13 mouse cellular contexts compared by ENCODE assay signal in genomic region chr6:48411193-48412092, GRCm38 (mm10). TPM values are rescaled to one million over a fixed set of nuclear protein-coding genes. Genes with fewer than 3 reads are reported as not detected.
DNase-seq lines count a peak whose midpoint lies in the region; ATAC-seq and TF ChIP-seq lines count a peak whose summit lies in the region.
"Had no signal": no experiment of that assay in that cellular context is flagged by ENCODE, and none has a peak within 500 bp of the region (broad histone marks: within the 10 kb centered on the region; RNA-seq: fewer than 3 reads in every experiment).

No protein-coding gene starts in this region.

- H3K79me2 ChIP-seq in liver, adult 2 months (ENCODE audit: control insufficient read depth, insufficient read depth, low read length), result no peaks in the 10 kb centered on the region

- H3K9me3 ChIP-seq in heart, embryonic 15.5 days (replicated peaks), result no peaks in the 10 kb centered on the region
- no peaks in the 10 kb centered on the region for H3K9me3 ChIP-seq in liver, postnatal 0 days (ENCODE audit: low read length)
- no peaks in the 10 kb centered on the region for H3K9me3 ChIP-seq in neural tube, embryonic 15.5 days (replicated peaks)
- H3K9me3 ChIP-seq: embryonic facial prominence, embryonic 12.5 days had no signal

- H3K4me3 ChIP-seq in liver, adult 2 months (ENCODE audit: insufficient read depth, low read depth, low read length), result no peak overlapping the region
- H3K4me3 ChIP-seq in heart, embryonic 15.5 days, result no peak overlapping the region
- H3K4me3 ChIP-seq in liver, postnatal 0 days (ENCODE audit: low read depth, low read length), result no peak overlapping the region
- H3K4me3 ChIP-seq in neural tube, embryonic 15.5 days (replicated peaks), result no peak overlapping the region
- H3K4me3 ChIP-seq: embryonic facial prominence, embryonic 12.5 days had no signal

- H3K4me1 ChIP-seq in liver, adult 2 months (ENCODE audit: control insufficient read depth, insufficient read depth, low read length), result peaks cover 7% of the 10 kb centered on the region
- H3K4me1 ChIP-seq in heart, embryonic 15.5 days (replicated peaks), result peaks cover 6% of the 10 kb centered on the region; the same call in 1 of the 2 replicates
- H3K4me1 ChIP-seq in liver, postnatal 0 days (ENCODE audit: insufficient read depth), result no peaks in the 10 kb centered on the region
- H3K4me1 ChIP-seq in neural tube, embryonic 15.5 days, result no peaks in the 10 kb centered on the region
- H3K4me1 ChIP-seq: embryonic facial prominence, embryonic 12.5 days had no signal

- H3K27ac ChIP-seq in liver, adult 2 months (replicated peaks; ENCODE audit: insufficient read depth, low read depth, low read length), result no peak overlapping the region
- peak overlapping the region; percentile 48 for H3K27ac ChIP-seq in heart, embryonic 15.5 days
- no peak overlapping the region for H3K27ac ChIP-seq in liver, postnatal 0 days (ENCODE audit: low read depth)
- H3K27ac ChIP-seq in neural tube, embryonic 15.5 days (replicated peaks), result no peak overlapping the region
- H3K27ac ChIP-seq: embryonic facial prominence, embryonic 12.5 days had no signal

- 60% methylated on average over 6 of the region's 6 CpGs for WGBS in liver, adult 2 months
- WGBS in heart, embryonic 15.5 days, result 69% methylated on average over 6 of the region's 6 CpGs
- whole genome bisulfite sequencing in liver, postnatal 0 days (ENCODE audit: insufficient replicate concordance), result 81% methylated on average over 6 of the region's 6 CpGs
- 88% methylated on average over 6 of the region's 6 CpGs for WGBS in neural tube, embryonic 15.5 days

- H3K9ac ChIP-seq in liver, adult 2 months (ENCODE audit: low read depth, low read length), result no peak overlapping the region
- H3K9ac ChIP-seq in heart, embryonic 15.5 days, result no peak overlapping the region
- no peak overlapping the region for H3K9ac ChIP-seq in liver, postnatal 0 days (replicated peaks)
- no peak overlapping the region for H3K9ac ChIP-seq in neural tube, embryonic 15.5 days (replicated peaks)
- H3K9ac ChIP-seq: embryonic facial prominence, embryonic 12.5 days had no signal

- TF ChIP-seq CTCF in liver, adult 2 months (IDR thresholded peaks at IDR 0.05; ENCODE audit: low read depth, low read length), result no peak
- TF ChIP-seq CTCF in liver, postnatal 0 days (IDR thresholded peaks at IDR 0.05; ENCODE audit: low read depth), result no peak

- no peaks in the 10 kb centered on the region for H3K27me3 ChIP-seq in liver, adult 2 months (ENCODE audit: control insufficient read depth, insufficient read depth, low read length)
- no peaks in the 10 kb centered on the region for H3K27me3 ChIP-seq in heart, embryonic 15.5 days
- H3K27me3 ChIP-seq in liver, postnatal 0 days (ENCODE audit: insufficient read depth, low read length), result no peaks in the 10 kb centered on the region
- no peaks in the 10 kb centered on the region for H3K27me3 ChIP-seq in neural tube, embryonic 15.5 days (replicated peaks)
- H3K27me3 ChIP-seq: embryonic facial prominence, embryonic 12.5 days had no signal

- no peak overlapping the region for H3K4me2 ChIP-seq in heart, embryonic 15.5 days
- no peak overlapping the region for H3K4me2 ChIP-seq in liver, postnatal 0 days (ENCODE audit: low read depth, low read length)
- no peak overlapping the region for H3K4me2 ChIP-seq in neural tube, embryonic 15.5 days
- H3K4me2 ChIP-seq: embryonic facial prominence, embryonic 12.5 days had no signal

- TF ChIP-seq POLR2A in liver, adult 2 months (IDR thresholded peaks at IDR 0.05; ENCODE audit: extremely low read depth, insufficient read depth, low read length), result no peak

- peak; percentile 53 for ATAC-seq in heart, embryonic 15.5 days (replicated peaks; ENCODE audit: insufficient number of reproducible peaks, insufficient read depth, low FRiP score, low read depth)
- no peak for ATAC-seq in liver, postnatal 0 days
- ATAC-seq in neural tube, embryonic 15.5 days (ENCODE audit: low FRiP score), result no peak
- ATAC-seq: inflammation-experienced regulatory T-cells, adult 6 months had no signal

- no peak for TF ChIP-seq EP300 in liver, postnatal 0 days (IDR thresholded peaks at IDR 0.05; ENCODE audit: low read depth)

- H3K36me3 ChIP-seq in liver, adult 2 months (ENCODE audit: control insufficient read depth, insufficient read depth, low read length), result peaks cover 8% of the 10 kb centered on the region
- H3K36me3 ChIP-seq in heart, embryonic 15.5 days, result peaks cover 90% of the 10 kb centered on the region
- no peaks in the 10 kb centered on the region; the same call in none of the 2 replicates for H3K36me3 ChIP-seq in liver, postnatal 0 days (replicated peaks; ENCODE audit: insufficient read depth, low read length)
- peaks cover 100% of the 10 kb centered on the region for H3K36me3 ChIP-seq in neural tube, embryonic 15.5 days

- intact Hi-C loops in left cerebral cortex, postnatal 25 days (cut with DNase I), result no loop called here

- peak; percentile 67 for DNase-seq in adrenal gland, postnatal 10 days
- no peak for DNase-seq in adrenal gland, postnatal 25 days
- DNase-seq in liver, adult 2 months (ENCODE audit: extremely low read depth, low read depth, low spot score), result peak; percentile 32
- DNase-seq in liver, result no peak
- DNase-seq in liver, postnatal 0 days, result peak; percentile 8
- no peak for DNase-seq in left cerebral cortex, postnatal 25 days (ENCODE audit: low spot score in 2 of 2)
- DNase-seq: lung, postnatal 10 days; midbrain, embryonic 14.5 days had no signal

RNA-seq across cellular contexts. Expression of gene Krba1, which starts 16.1 kb away (rescaled TPM):
- total RNA-seq in adrenal gland, postnatal 10 days (2021), result 10 to 100 TPM; 20.9 to 38.5 TPM
- total RNA-seq in adrenal gland, postnatal 25 days (2021), result 45.9 and 64.1 TPM in 2 replicates
- 5.2 and 6.1 TPM in 2 replicates for total RNA-seq in liver, adult 2 months (2014; rRNA removed)
- 6.6 and 9.2 TPM in 2 replicates for polyA plus RNA-seq in liver, adult 2 months (2012; rRNA removed)
- polyA plus RNA-seq in heart, embryonic 15.5 days (2015; fragmentation: Nextera tagmentation; extraction: Ambion mirVana), result 15.4 and 18.6 TPM in 2 replicates
- 1.9 and 2.2 TPM in 2 replicates for polyA plus RNA-seq in liver, postnatal 0 days (2015; fragmentation: Nextera tagmentation; extraction: Ambion mirVana)
- 10 to 100 TPM; 42.6 to 44.2 TPM for total RNA-seq in left cerebral cortex, postnatal 25 days (2021)
- 23.5 and 25.0 TPM in 2 replicates for polyA plus RNA-seq in neural tube, embryonic 15.5 days (2015; fragmentation: Nextera tagmentation; extraction: Ambion mirVana)

RNA-seq across cellular contexts. Expression of gene Zfp467, which starts 34.2 kb away (rescaled TPM):
- total RNA-seq in adrenal gland, postnatal 10 days (2021), result 10 to 100 TPM; 33.2 to 50.2 TPM
- total RNA-seq in adrenal gland, postnatal 25 days (2021), result 51.0 and 72.4 TPM in 2 replicates
- 13.9 and 15.9 TPM in 2 replicates for total RNA-seq in liver, adult 2 months (2014; rRNA removed)
- 23.0 and 25.7 TPM in 2 replicates for polyA plus RNA-seq in liver, adult 2 months (2012; rRNA removed)
- polyA plus RNA-seq in heart, embryonic 15.5 days (2015; fragmentation: Nextera tagmentation; extraction: Ambion mirVana), result 18.5 and 20.4 TPM in 2 replicates
- 4.9 TPM in 2 replicates for polyA plus RNA-seq in liver, postnatal 0 days (2015; fragmentation: Nextera tagmentation; extraction: Ambion mirVana)
- total RNA-seq in left cerebral cortex, postnatal 25 days (2021), result 10 to 100 TPM; 21.7 to 33.1 TPM
- polyA plus RNA-seq in neural tube, embryonic 15.5 days (2015; fragmentation: Nextera tagmentation; extraction: Ambion mirVana), result 27.6 and 33.6 TPM in 2 replicates

RNA-seq across cellular contexts. Expression of gene Sspo, which starts 36.6 kb away (rescaled TPM):
- 1 to 10 TPM; 1.5 to 2.9 TPM for total RNA-seq in adrenal gland, postnatal 10 days (2021)
- 3.5 and 5.1 TPM in 2 replicates for total RNA-seq in adrenal gland, postnatal 25 days (2021)
- total RNA-seq in liver, adult 2 months (2014; rRNA removed), result 0.47 and 0.83 TPM in 2 replicates
- polyA plus RNA-seq in liver, adult 2 months (2012; rRNA removed), result 1.5 and 2.0 TPM in 2 replicates
- polyA plus RNA-seq in heart, embryonic 15.5 days (2015; fragmentation: Nextera tagmentation; extraction: Ambion mirVana), result 0.16 and 0.51 TPM in 2 replicates
- 0.01 and 0.06 TPM in 2 replicates for polyA plus RNA-seq in liver, postnatal 0 days (2015; fragmentation: Nextera tagmentation; extraction: Ambion mirVana)
- total RNA-seq in left cerebral cortex, postnatal 25 days (2021), result 1 to 10 TPM in 1 of 2 experiments, under 1 TPM in 1; 0.80 to 1.2 TPM
- polyA plus RNA-seq in neural tube, embryonic 15.5 days (2015; fragmentation: Nextera tagmentation; extraction: Ambion mirVana), result 0.34 and 0.54 TPM in 2 replicates
- total RNA-seq: neutrophil, adult 5-6 weeks had no signal

Comparison
In these comparisons a context has a peak if more than half of its experiments do, and no peak if none do; other contexts are left out.
1. DNase-seq: peak in adrenal gland, postnatal 10 days (single experiment), liver, adult 2 months (single experiment) and liver, postnatal 0 days (single experiment); none in adrenal gland, postnatal 25 days (single experiment), liver (single experiment) and left cerebral cortex, postnatal 25 days (0 of 2).